Mouse (Mus musculus) embryonic facial prominence, embryonic 10.5 days (tissue): ENCODE results near the gene BC004004. TPM values are rescaled to one million over a fixed set of nuclear protein-coding genes. Genes with fewer than 3 reads are reported as not detected.

Source experiments
- polyA plus RNA-seq: library from polyadenylated mRNA; unstranded; fragments of >200 nt; fragmentation: Nextera tagmentation; extraction: Ambion mirVana; gene quantifications from 2 replicates; pipeline ENCODE4 v1.2.1, GENCODE M21; 2016

Gene BC004004
- polyA plus RNA-seq, 1 experiment from 2014 or later: 47.8 TPM

Other genes starting within 250 kb of the BC004004 start
- gene Srsf3, start 236.2 kb upstream of the BC004004 start, polyA plus RNA-seq: 830 and 831 TPM in 2 replicates
- 26.0 and 27.5 TPM in 2 replicates for gene Cdkn1a, start 177.8 kb upstream of the BC004004 start, polyA plus RNA-seq
- gene Rab44, start 154.6 kb upstream of the BC004004 start, polyA plus RNA-seq: 0.09 and 0.21 TPM in 2 replicates
- 3.6 and 4.7 TPM in 2 replicates for gene Cpne5, start 30.6 kb upstream of the BC004004 start, polyA plus RNA-seq
- gene Ppil1, start 4.6 kb upstream of the BC004004 start, polyA plus RNA-seq: 219 and 227 TPM in 2 replicates
- 0.65 and 0.91 TPM in 2 replicates for gene Pi16, start 48.9 kb downstream of the BC004004 start, polyA plus RNA-seq
- 278 and 280 TPM in 2 replicates for gene Mtch1, start 79.1 kb downstream of the BC004004 start, polyA plus RNA-seq
- gene Fgd2, start 92.1 kb downstream of the BC004004 start, polyA plus RNA-seq: 10.2 and 12.3 TPM in 2 replicates
- 31.6 and 33.2 TPM in 2 replicates for gene Pim1, start 222.0 kb downstream of the BC004004 start, polyA plus RNA-seq